Mouse (Mus musculus) forebrain, embryonic 15.5 days (tissue): Measurements from ENCODE around the gene Aff3. TPM values are rescaled to one million over a fixed set of nuclear protein-coding genes. Genes with fewer than 3 reads are reported as not detected.

ENCODE experiments used
- ATAC-seq: fragments of 200-750 bp; cut with Nextera tagmentation; replicated peaks from 2 replicates; pipeline ENCODE4 v1.8.0; 2017; ENCODE audit warnings: mild to moderate bottlenecking, moderate TSS enrichment, moderate library complexity
- H3K27ac ChIP-seq: fragments of 300-500 bp; sonication (generic); replicated peaks from 2 replicates; pipeline ENCODE4 v1.5.1; 2015; ENCODE audit warnings: mild to moderate bottlenecking, inconsistent platforms
- H3K27me3 ChIP-seq: fragments of 300-500 bp; sonication (generic); 2 replicates; pipeline ENCODE4 v1.6.1; 2015; ENCODE audit warnings: inconsistent platforms
- H3K36me3 ChIP-seq: fragments of 300-500 bp; sonication (generic); 2 replicates; pipeline ENCODE4 v1.6.1; 2015; ENCODE audit warnings: mild to moderate bottlenecking, inconsistent platforms
- H3K4me1 ChIP-seq: fragments of 300-500 bp; sonication (generic); 2 replicates; pipeline ENCODE4 v1.6.1; 2015; ENCODE audit warnings: inconsistent platforms
- H3K4me2 ChIP-seq: fragments of 300-500 bp; sonication (generic); replicated peaks from 2 replicates; pipeline ENCODE4 v1.6.1; 2015; ENCODE audit warnings: mild to moderate bottlenecking, inconsistent platforms
- H3K4me3 ChIP-seq: fragments of 300-500 bp; sonication (generic); 2 replicates; pipeline ENCODE4 v1.5.1; 2015; ENCODE audit warnings: mild to moderate bottlenecking, inconsistent platforms
- H3K9ac ChIP-seq: fragments of 300-500 bp; sonication (generic); replicated peaks from 2 replicates; pipeline ENCODE4 v1.6.1; 2015; ENCODE audit warnings: mild to moderate bottlenecking, inconsistent platforms
- H3K9me3 ChIP-seq: fragments of 300-500 bp; sonication (generic); 2 replicates; pipeline ENCODE4 v1.6.1; 2016; ENCODE audit warnings: inconsistent platforms
- WGBS: fragments of 180-500 bp; shearing (Covaris S2); methylation state at CpG from one replicate; pipeline ENCODE4 v1.1.7; 2015; ENCODE audit warnings: mixed read lengths; 5-methylcytosine and 5-hydroxymethylcytosine counted together
- polyA plus RNA-seq: library from polyadenylated mRNA; unstranded; fragments of >200 nt; fragmentation: Nextera tagmentation; extraction: Ambion mirVana; gene quantifications from 2 replicates; pipeline ENCODE4 v1.2.1, GENCODE M21; 2015

Gene Aff3
- polyA plus RNA-seq, 1 experiment from 2014 or later = 36.9 TPM

- peaks cover 44% of the 10 kb centered on the region for H3K4me1 ChIP-seq
- no peaks in the 10 kb centered on the region for H3K36me3 ChIP-seq
- no peaks in the 10 kb centered on the region for H3K27me3 ChIP-seq
- no peak overlapping the region for H3K27ac ChIP-seq
- no peak overlapping the region for H3K4me3 ChIP-seq
- H3K4me2 ChIP-seq = no peak overlapping the region
- no peak overlapping the region for H3K9ac ChIP-seq
- 72% methylated on average over 8 of the region's 8 CpGs for WGBS
- ATAC-seq = no peak
- no peaks in the 10 kb centered on the region for H3K9me3 ChIP-seq
Observed at GRCm38 (mm10) chr1:38548671-38549661, 115.8 kb downstream of the Aff3 start.

DNA sequence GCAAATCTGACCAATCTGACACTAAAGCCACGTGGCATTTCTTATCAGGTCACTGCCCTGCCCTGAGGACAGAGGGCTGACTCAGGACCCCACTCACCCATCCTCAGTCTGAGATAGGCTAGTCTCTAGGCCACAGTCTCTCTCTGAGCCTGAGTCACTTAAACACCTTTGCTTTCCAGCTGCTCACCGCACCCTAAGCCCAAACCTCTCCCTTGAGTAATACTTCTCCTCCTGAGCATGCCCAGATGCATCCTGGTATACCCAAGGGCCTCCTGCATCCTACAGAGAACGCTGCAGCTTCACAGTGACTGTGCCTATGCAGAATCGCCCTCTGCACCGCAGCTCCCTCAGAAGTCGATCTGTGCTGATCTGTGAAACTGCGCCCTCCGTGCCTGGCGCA, 117.1 kb downstream of the Aff3 start:
- ATAC-seq = no peak
- WGBS = 88% methylated on average over 9 of the region's 9 CpGs

GRCm38 (mm10) chr1:38546696-38547095, 118.1 kb downstream of the Aff3 start:
- no peaks in the 10 kb centered on the region for H3K27me3 ChIP-seq
- H3K27ac ChIP-seq = no peak overlapping the region
- no peak for ATAC-seq
- H3K4me3 ChIP-seq = no peak overlapping the region
- H3K4me2 ChIP-seq = no peak overlapping the region
- no peaks in the 10 kb centered on the region for H3K9me3 ChIP-seq
- WGBS = 64% methylated on average over 7 of the region's 7 CpGs
- no peak overlapping the region for H3K9ac ChIP-seq
- no peaks in the 10 kb centered on the region for H3K36me3 ChIP-seq
- H3K4me1 ChIP-seq = peaks cover 38% of the 10 kb centered on the region

More for the DNA sequence above, 117.1 kb downstream of the Aff3 start:
- Histone ChIP-seq H3K27me3 (no peaks in the 10 kb centered on the region), H3K4me1 (peaks cover 39% of the 10 kb centered on the region), H3K9ac (no peak overlapping the region), H3K4me3 (no peak overlapping the region), H3K27ac (no peak overlapping the region), H3K9me3 (no peaks in the 10 kb centered on the region), H3K4me2 (no peak overlapping the region), H3K36me3 (no peaks in the 10 kb centered on the region)

GRCm38 (mm10) chr1:38545282-38545945, 119.3 kb downstream of the Aff3 start:
- WGBS = 41% methylated on average over 12 of the region's 12 CpGs
- peak; percentile 53 for ATAC-seq
- Histone ChIP-seq H3K27ac (peak overlapping the region; percentile 28), H3K27me3 (no peaks in the 10 kb centered on the region), H3K9me3 (no peaks in the 10 kb centered on the region), H3K4me3 (no peak overlapping the region), H3K4me1 (peaks cover 38% of the 10 kb centered on the region), H3K36me3 (no peaks in the 10 kb centered on the region), H3K4me2 (no peak overlapping the region), H3K9ac (no peak overlapping the region)

DNA sequence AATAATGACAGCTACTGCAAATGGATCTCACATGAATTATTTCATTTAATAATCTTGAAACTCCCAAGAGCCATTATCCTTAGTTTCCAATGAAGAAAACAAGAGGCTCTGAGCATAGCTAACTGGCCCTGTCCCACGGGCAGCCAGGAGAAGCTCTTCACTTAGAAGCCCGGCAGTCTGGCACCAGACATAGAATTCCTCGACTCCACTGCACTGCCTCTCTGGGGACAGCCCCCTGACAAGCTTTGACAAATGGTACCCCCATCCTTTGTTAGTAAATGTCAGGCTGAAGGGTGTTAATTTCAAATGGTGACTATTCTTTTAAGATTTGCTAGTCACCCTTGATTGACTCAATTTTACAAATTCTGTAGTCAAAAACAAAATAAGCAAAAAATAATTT, 120.3 kb downstream of the Aff3 start:
- no peak overlapping the region for H3K4me3 ChIP-seq
- ATAC-seq = no peak
- H3K27ac ChIP-seq = no peak overlapping the region
- H3K4me2 ChIP-seq = no peak overlapping the region
- no peaks in the 10 kb centered on the region for H3K27me3 ChIP-seq
- H3K36me3 ChIP-seq = no peaks in the 10 kb centered on the region
- H3K4me1 ChIP-seq = peaks cover 44% of the 10 kb centered on the region
- no peaks in the 10 kb centered on the region for H3K9me3 ChIP-seq
- WGBS = 40% methylated on average over 3 of the region's 3 CpGs
- H3K9ac ChIP-seq = no peak overlapping the region

DNA sequence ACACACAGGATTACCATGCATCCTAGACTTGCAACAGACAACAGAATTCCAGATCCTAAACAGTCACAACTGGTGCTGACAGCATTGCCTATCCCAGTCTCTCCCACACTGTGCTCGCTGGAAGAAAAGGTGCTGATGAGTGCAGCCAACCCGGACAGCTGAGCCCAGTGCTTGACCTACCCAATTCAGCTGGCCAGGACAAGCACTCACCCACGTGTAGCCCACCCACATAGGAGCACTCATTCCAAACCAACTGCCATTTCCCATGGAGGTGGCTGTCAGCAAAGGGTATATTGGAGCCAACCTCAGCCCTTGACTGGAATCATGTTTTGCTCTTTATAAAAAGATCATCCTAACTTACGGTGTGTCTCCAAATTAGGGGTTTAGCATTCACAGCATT, 123.2 kb downstream of the Aff3 start:
- Histone ChIP-seq H3K4me3 (no peak overlapping the region), H3K36me3 (no peaks in the 10 kb centered on the region), H3K9ac (no peak overlapping the region), H3K4me1 (peaks cover 49% of the 10 kb centered on the region), H3K27me3 (no peaks in the 10 kb centered on the region), H3K27ac (no peak overlapping the region), H3K9me3 (no peaks in the 10 kb centered on the region), H3K4me2 (no peak overlapping the region)
- WGBS = 77% methylated on average over 4 of the region's 4 CpGs
- no peak for ATAC-seq

- no peak for ATAC-seq
- Histone ChIP-seq H3K27ac (no peak overlapping the region), H3K4me2 (no peak overlapping the region)
Observed at GRCm38 (mm10) chr1:38536929-38537540, 127.7 kb downstream of the Aff3 start.

GRCm38 (mm10) chr1:38532581-38532980, 132.2 kb downstream of the Aff3 start:
- no peak overlapping the region for H3K4me2 ChIP-seq
- H3K27me3 ChIP-seq = no peaks in the 10 kb centered on the region
- peaks cover 12% of the 10 kb centered on the region for H3K36me3 ChIP-seq
- no peak overlapping the region for H3K4me3 ChIP-seq
- 93% methylated on average over 7 of the region's 7 CpGs for WGBS
- no peak for ATAC-seq
- H3K9ac ChIP-seq = no peak overlapping the region
- H3K4me1 ChIP-seq = peaks cover 13% of the 10 kb centered on the region
- H3K27ac ChIP-seq = no peak overlapping the region
- H3K9me3 ChIP-seq = no peaks in the 10 kb centered on the region

More at GRCm38 (mm10) chr1:38536929-38537540, 127.7 kb downstream of the Aff3 start:
- Histone ChIP-seq H3K27me3 (no peaks in the 10 kb centered on the region), H3K36me3 (peaks cover 12% of the 10 kb centered on the region), H3K4me1 (peaks cover 25% of the 10 kb centered on the region), H3K9ac (no peak overlapping the region), H3K9me3 (no peaks in the 10 kb centered on the region), H3K4me3 (no peak overlapping the region)
- 73% methylated on average over 16 of the region's 16 CpGs for WGBS

- Histone ChIP-seq H3K4me1 (peaks cover 10% of the 10 kb centered on the region), H3K36me3 (peaks cover 12% of the 10 kb centered on the region), H3K27me3 (no peaks in the 10 kb centered on the region), H3K4me2 (no peak overlapping the region), H3K27ac (no peak overlapping the region), H3K4me3 (no peak overlapping the region), H3K9me3 (no peaks in the 10 kb centered on the region), H3K9ac (no peak overlapping the region)
- no peak for ATAC-seq
- WGBS = 90% methylated on average over 5 of the region's 5 CpGs
Observed at GRCm38 (mm10) chr1:38528607-38529006, 136.1 kb downstream of the Aff3 start.

DNA sequence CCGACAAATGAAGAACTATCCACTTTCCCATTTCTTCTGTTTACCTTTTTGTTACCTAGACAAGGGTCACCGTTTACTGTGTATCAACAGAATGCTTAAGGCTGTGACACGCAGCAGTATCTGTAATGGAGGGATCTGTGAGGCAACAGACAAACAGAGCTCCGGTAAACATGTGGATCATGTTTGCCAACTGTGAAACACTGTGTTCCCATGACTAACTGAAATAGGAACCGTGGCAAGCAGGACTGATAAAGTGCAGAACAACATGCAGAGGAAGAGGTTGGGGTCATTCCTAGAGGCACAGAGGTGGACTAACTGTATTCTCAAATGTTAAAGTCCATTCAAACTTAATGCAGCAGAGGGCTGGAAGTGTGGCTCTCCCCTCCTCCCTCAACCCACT, 138.2 kb downstream of the Aff3 start:
- no peak for ATAC-seq
- 93% methylated on average over 5 of the region's 5 CpGs for WGBS
- H3K9me3 ChIP-seq = no peaks in the 10 kb centered on the region
- H3K27ac ChIP-seq = no peak overlapping the region
- H3K4me2 ChIP-seq = no peak overlapping the region
- H3K9ac ChIP-seq = no peak overlapping the region
- H3K27me3 ChIP-seq = no peaks in the 10 kb centered on the region
- H3K36me3 ChIP-seq = peaks cover 14% of the 10 kb centered on the region
- no peak overlapping the region for H3K4me3 ChIP-seq
- H3K4me1 ChIP-seq = peaks cover 10% of the 10 kb centered on the region

DNA sequence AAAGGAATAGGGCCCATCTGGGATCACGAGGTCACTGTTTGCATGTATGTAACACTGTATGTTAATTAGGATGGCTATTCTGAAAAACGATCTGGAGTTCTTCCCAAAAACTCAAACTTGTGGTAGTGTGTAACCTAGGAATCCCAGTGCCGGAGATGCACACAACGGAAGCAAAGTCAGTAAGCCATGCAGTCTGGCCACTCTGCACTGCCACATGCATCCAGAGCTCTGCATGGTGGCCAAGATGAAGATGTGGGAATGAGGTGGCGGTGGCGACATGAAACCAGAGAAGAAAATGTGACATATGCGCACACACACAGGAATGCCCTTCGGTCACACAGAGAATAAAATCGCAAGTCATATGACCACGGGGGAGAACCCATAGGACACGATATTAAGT, 143.1 kb downstream of the Aff3 start:
- no peak for ATAC-seq
- 97% methylated on average over 11 of the region's 11 CpGs for WGBS
- Histone ChIP-seq H3K27me3 (no peaks in the 10 kb centered on the region), H3K9ac (no peak overlapping the region), H3K36me3 (peaks cover 14% of the 10 kb centered on the region), H3K4me2 (no peak overlapping the region), H3K4me3 (no peak overlapping the region), H3K4me1 (no peaks in the 10 kb centered on the region), H3K9me3 (no peaks in the 10 kb centered on the region), H3K27ac (no peak overlapping the region)

DNA sequence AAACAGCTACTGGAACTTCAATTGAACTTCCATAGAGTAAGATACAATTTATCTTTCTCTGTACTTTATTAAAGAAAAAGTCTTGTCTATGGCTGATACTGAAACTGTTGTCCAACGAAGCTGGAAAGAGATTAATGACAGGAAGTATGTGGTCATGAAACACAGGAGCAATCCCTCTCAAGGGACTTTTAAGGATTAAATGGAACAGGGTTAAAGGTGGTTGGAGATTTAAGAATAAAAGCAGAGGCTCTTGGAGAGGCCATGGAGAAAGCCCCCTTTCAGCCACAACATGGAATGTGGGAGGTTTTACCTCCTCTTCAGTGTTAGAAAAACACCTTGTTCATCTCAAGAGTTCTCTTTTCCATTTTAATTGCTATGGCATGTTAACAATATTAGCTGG, 148.5 kb downstream of the Aff3 start:
- no peaks in the 10 kb centered on the region for H3K36me3 ChIP-seq
- H3K4me2 ChIP-seq = no peak overlapping the region
- peaks cover 19% of the 10 kb centered on the region for H3K4me1 ChIP-seq
- H3K9me3 ChIP-seq = no peaks in the 10 kb centered on the region
- WGBS = 79% methylated on average over 1 of the region's 1 CpGs
- H3K27me3 ChIP-seq = no peaks in the 10 kb centered on the region
- no peak overlapping the region for H3K4me3 ChIP-seq
- H3K9ac ChIP-seq = no peak overlapping the region
- ATAC-seq = no peak
- H3K27ac ChIP-seq = no peak overlapping the region
